8 mouse cellular contexts compared by ENCODE assay signal in genomic region chr13:59927379-59928111, GRCm38 (mm10).
A peak's percentile ranks its signal among the peaks of the same experiment; 100 is the strongest.
DNase-seq lines count a peak whose midpoint lies in the region; ATAC-seq and TF ChIP-seq lines count a peak whose summit lies in the region.
"Had no signal": no experiment of that assay in that cellular context is flagged by ENCODE, and none has a peak within 500 bp of the region (broad histone marks: within the 10 kb centered on the region; RNA-seq: fewer than 3 reads in every experiment).

No protein-coding gene starts in this region.

- no peak for DNase-seq in stomach, postnatal 0 days (ENCODE audit: low spot score)
- DNase-seq in gastrocnemius, postnatal 25 days = peak; percentile 22
- peak; percentile 49 for DNase-seq in limb, embryonic 10.5 days (ENCODE audit: low spot score)
- DNase-seq in urinary bladder, postnatal 14 days (ENCODE audit: low spot score) = no peak
- DNase-seq in layer of hippocampus, adult 2 months (ENCODE audit: low spot score in 2 of 2) = no peak
- DNase-seq in cerebellum, adult 9-10 months = no peak

- no peaks in the 10 kb centered on the region for H3K27me3 ChIP-seq in stomach, embryonic 15.5 days (replicated peaks)
- no peaks in the 10 kb centered on the region for H3K27me3 ChIP-seq in stomach, postnatal 0 days (ENCODE audit: control insufficient read depth, insufficient read depth, low read length)
- H3K27me3 ChIP-seq in limb, embryonic 10.5 days (ENCODE audit: low read depth, poor library complexity, severe bottlenecking) = no peaks in the 10 kb centered on the region

- peaks cover 4% of the 10 kb centered on the region; the same call in 1 of the 2 replicates for H3K4me1 ChIP-seq in stomach, embryonic 15.5 days
- H3K4me1 ChIP-seq in stomach, postnatal 0 days (replicated peaks; ENCODE audit: control insufficient read depth, insufficient read depth) = no peaks in the 10 kb centered on the region
- H3K4me1 ChIP-seq in limb, embryonic 10.5 days = peaks cover 26% of the 10 kb centered on the region

- peak overlapping the region; percentile 51; the same call in 1 of the 2 replicates for H3K27ac ChIP-seq in stomach, embryonic 15.5 days
- H3K27ac ChIP-seq in stomach, postnatal 0 days (replicated peaks) = no peak overlapping the region
- peak overlapping the region; percentile 78 for H3K27ac ChIP-seq in limb, embryonic 10.5 days
- no peak overlapping the region for H3K27ac ChIP-seq in layer of hippocampus, adult 2 months
- H3K27ac ChIP-seq: macrophage had no signal

- TF ChIP-seq EP300 in stomach, postnatal 0 days (optimal IDR thresholded peaks at IDR 0.05) = no peak

- no peak; the same call in 1 of the 2 replicates for ATAC-seq in stomach, embryonic 15.5 days (ENCODE audit: insufficient read depth, low FRiP score, low read depth)
- no peak for ATAC-seq in stomach, postnatal 0 days (ENCODE audit: low FRiP score, low TSS enrichment)

- H3K36me3 ChIP-seq in stomach, embryonic 15.5 days = no peaks in the 10 kb centered on the region
- H3K36me3 ChIP-seq in stomach, postnatal 0 days (ENCODE audit: control insufficient read depth, insufficient read depth, low read length) = no peaks in the 10 kb centered on the region
- no peaks in the 10 kb centered on the region for H3K36me3 ChIP-seq in limb, embryonic 10.5 days

- WGBS in stomach, embryonic 15.5 days = 58% methylated on average over 12 of the region's 12 CpGs
- WGBS in stomach, postnatal 0 days = 54% methylated on average over 12 of the region's 12 CpGs
- WGBS in limb, embryonic 10.5 days = 61% methylated on average over 12 of the region's 12 CpGs

- H3K9ac ChIP-seq in stomach, embryonic 15.5 days = no peak overlapping the region
- H3K9ac ChIP-seq in stomach, postnatal 0 days (ENCODE audit: low read length) = no peak overlapping the region

- no peak; the same call in 1 of the 2 replicates for TF ChIP-seq CTCF in stomach, postnatal 0 days (IDR thresholded peaks at IDR 0.05; ENCODE audit: low read depth)
- TF ChIP-seq CTCF in layer of hippocampus, adult 2 months (conservative IDR thresholded peaks at IDR 0.05) = no peak

- no peaks in the 10 kb centered on the region for H3K9me3 ChIP-seq in stomach, embryonic 15.5 days
- no peaks in the 10 kb centered on the region for H3K9me3 ChIP-seq in stomach, postnatal 0 days (ENCODE audit: control insufficient read depth, low read length)
- no peaks in the 10 kb centered on the region for H3K9me3 ChIP-seq in limb, embryonic 10.5 days (replicated peaks)

- no peak overlapping the region for H3K4me3 ChIP-seq in stomach, embryonic 15.5 days (replicated peaks)
- H3K4me3 ChIP-seq in stomach, postnatal 0 days (ENCODE audit: low read depth, low read length) = no peak overlapping the region
- no peak overlapping the region for H3K4me3 ChIP-seq in limb, embryonic 10.5 days
- H3K4me3 ChIP-seq in layer of hippocampus, adult 2 months = no peak overlapping the region

- no peak overlapping the region for H3K4me2 ChIP-seq in stomach, embryonic 15.5 days
- no peak overlapping the region for H3K4me2 ChIP-seq in stomach, postnatal 0 days (replicated peaks; ENCODE audit: low read depth)

Comparison
In these comparisons a context has a peak if more than half of its experiments do, and no peak if none do; other contexts are left out.
1. H3K27ac ChIP-seq: peak in stomach, embryonic 15.5 days (single experiment) and limb, embryonic 10.5 days (single experiment); none in stomach, postnatal 0 days (single experiment) and layer of hippocampus, adult 2 months (single experiment).
2. DNase-seq: peak in gastrocnemius, postnatal 25 days (single experiment) and limb, embryonic 10.5 days (single experiment); none in stomach, postnatal 0 days (single experiment), urinary bladder, postnatal 14 days (single experiment), layer of hippocampus, adult 2 months (0 of 2) and cerebellum, adult 9-10 months (single experiment).